21 mouse cellular contexts compared by ENCODE assay signal in genomic region chr10:38072394-38072793, GRCm38 (mm10).
"Had no signal": no experiment of that assay in that cellular context is flagged by ENCODE, and none has a peak within 500 bp of the region (broad histone marks: within the 10 kb centered on the region; RNA-seq: fewer than 3 reads in every experiment).

No protein-coding gene starts in this region.

- H3K27me3 ChIP-seq: liver, embryonic 13.5 days; liver, embryonic 15.5 days; megakaryocyte, embryonic 14.5 days; midbrain, embryonic 13.5 days; midbrain, embryonic 15.5 days; neural tube, embryonic 13.5 days; neural tube, embryonic 15.5 days had no signal

- ATAC-seq: liver, postnatal 0 days; midbrain, embryonic 13.5 days; midbrain, embryonic 15.5 days had no signal

- DNase-seq: liver, embryonic 13.5 days; liver, postnatal 0 days; lung, adult 2 months; lung, postnatal 14 days; retina, postnatal 1 day; right cerebral cortex, adult 18-20 months; right cerebral cortex, postnatal 25 days; right cerebral cortex, postnatal 4 days; spleen, adult 18-20 months; thymus, adult 2 months; thymus, postnatal 25 days; thymus, postnatal 4 days had no signal

- H3K9me3 ChIP-seq: liver, embryonic 13.5 days; liver, embryonic 15.5 days; megakaryocyte, embryonic 14.5 days; midbrain, embryonic 13.5 days; midbrain, embryonic 15.5 days; neural tube, embryonic 13.5 days; neural tube, embryonic 15.5 days had no signal

- H3K4me3 ChIP-seq: liver, embryonic 13.5 days; liver, embryonic 15.5 days; megakaryocyte, embryonic 14.5 days; midbrain, embryonic 13.5 days; midbrain, embryonic 15.5 days; neural tube, embryonic 13.5 days; neural tube, embryonic 15.5 days had no signal

- H3K27ac ChIP-seq: liver, embryonic 13.5 days; liver, embryonic 15.5 days; macrophage; midbrain, embryonic 13.5 days; midbrain, embryonic 15.5 days; neural tube, embryonic 13.5 days; neural tube, embryonic 15.5 days had no signal

- H3K36me3 ChIP-seq: liver, embryonic 13.5 days; liver, embryonic 15.5 days; midbrain, embryonic 13.5 days; midbrain, embryonic 15.5 days; neural tube, embryonic 13.5 days; neural tube, embryonic 15.5 days had no signal

- H3K4me1 ChIP-seq: liver, embryonic 13.5 days; liver, embryonic 15.5 days; megakaryocyte, embryonic 14.5 days; midbrain, embryonic 13.5 days; midbrain, embryonic 15.5 days; neural tube, embryonic 13.5 days; neural tube, embryonic 15.5 days had no signal

- H3K9ac ChIP-seq: liver, embryonic 13.5 days; liver, embryonic 15.5 days; liver, postnatal 0 days; midbrain, embryonic 13.5 days; midbrain, embryonic 15.5 days; neural tube, embryonic 13.5 days; neural tube, embryonic 15.5 days had no signal

- H3K4me2 ChIP-seq: liver, embryonic 11.5 days; liver, embryonic 13.5 days; liver, embryonic 15.5 days; midbrain, embryonic 11.5 days; midbrain, embryonic 13.5 days; midbrain, embryonic 15.5 days; neural tube, embryonic 13.5 days; neural tube, embryonic 15.5 days had no signal
